Mouse (Mus musculus): ENCODE data around the gene Rnf19b.

DNA sequence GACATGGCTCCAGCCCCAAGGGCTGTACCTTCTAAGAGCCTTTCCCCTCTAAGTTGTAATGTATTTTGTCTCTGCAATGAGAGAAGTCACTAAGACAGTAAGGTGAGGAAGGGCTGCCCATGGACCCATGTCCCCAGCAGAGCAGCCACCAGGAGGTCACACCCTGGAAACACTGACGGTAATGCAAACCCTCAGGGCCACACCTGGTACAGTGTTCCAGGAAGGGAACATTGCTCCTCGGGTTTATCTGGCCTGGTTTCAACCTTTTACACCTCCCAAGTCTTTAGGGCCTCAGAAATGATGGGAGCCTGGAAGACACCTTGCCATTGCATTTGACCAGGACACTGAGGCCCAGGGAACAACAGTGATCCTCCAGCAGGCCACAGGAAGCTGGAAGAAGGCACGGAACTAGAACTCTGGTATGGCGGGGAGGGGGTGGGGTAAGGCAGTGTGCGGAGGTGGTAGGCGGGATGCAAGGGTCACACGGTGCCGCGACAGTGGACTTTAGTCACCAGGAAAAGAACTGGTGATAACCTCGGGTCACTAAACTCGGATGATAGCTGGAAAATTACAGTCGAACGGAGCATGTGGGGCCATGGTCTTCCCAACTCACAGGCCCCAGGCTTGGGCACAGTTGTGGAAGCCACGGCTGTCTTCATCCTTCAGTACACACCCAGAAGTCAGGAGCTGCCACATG, 44.2 kb downstream of the Rnf19b start:
- no peak for TF ChIP-seq CTCF (IDR thresholded peaks at IDR 0.05; ENCODE audit: insufficient read depth, low read length)
- TF ChIP-seq POLR2A (IDR thresholded peaks at IDR 0.05; ENCODE audit: borderline replicate concordance, extremely low read depth, low read depth, low read length) = no peak
